ENCODE assay signal across 11 mouse cellular contexts in the genomic region with DNA sequence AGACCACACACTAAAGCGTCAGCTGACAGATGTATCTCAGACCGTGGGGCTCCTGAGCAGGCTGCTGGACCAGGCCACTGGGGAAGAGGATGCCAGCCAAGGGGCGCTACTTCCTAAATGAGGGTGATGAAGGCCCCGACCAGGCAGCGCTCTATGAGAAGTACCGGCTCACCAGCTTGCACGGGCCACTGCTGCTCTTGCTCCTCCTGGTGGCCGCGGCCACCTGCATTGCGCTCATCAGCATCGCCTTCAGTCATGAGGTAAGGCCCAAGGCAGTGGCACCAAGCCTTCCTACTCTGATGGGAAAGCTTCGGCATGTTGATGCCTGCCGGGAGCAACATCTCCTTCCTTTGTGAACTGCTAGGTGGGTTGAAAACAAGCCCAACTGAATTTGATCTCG. TPM values are rescaled to one million over a fixed set of nuclear protein-coding genes. Genes with fewer than 3 reads are reported as not detected.
DNase-seq lines count a peak whose midpoint lies in the region; ATAC-seq and TF ChIP-seq lines count a peak whose summit lies in the region.
"Had no signal": no experiment of that assay in that cellular context is flagged by ENCODE, and none has a peak within 500 bp of the region (broad histone marks: within the 10 kb centered on the region; RNA-seq: fewer than 3 reads in every experiment).

No protein-coding gene starts in this region.

- no peak overlapping the region for H3K27ac ChIP-seq in heart, adult 2 months
- H3K27ac ChIP-seq in lung, embryonic 14.5 days (ENCODE audit: low read depth), result no peak overlapping the region
- H3K27ac ChIP-seq: hindbrain, embryonic 14.5 days; liver, embryonic 13.5 days had no signal

- WGBS in heart, adult 2 months, result 64% methylated on average over 14 of the region's 14 CpGs
- 66% methylated on average over 14 of the region's 14 CpGs for WGBS in lung, embryonic 14.5 days

- intact Hi-C loops in heart, adult 2 months (cut with DNase I), result loop anchor here (5.0 kb wide), 1 partner anchor 34 kb away; the partner anchor contains the start of gene Adcy7

- no peak overlapping the region for H3K4me3 ChIP-seq in heart, adult 2 months
- no peak overlapping the region for H3K4me3 ChIP-seq in lung, embryonic 14.5 days (ENCODE audit: low read depth, low read length)
- H3K4me3 ChIP-seq: liver, embryonic 13.5 days; myocyte had no signal

- H3K9ac ChIP-seq in heart, adult 2 months (ENCODE audit: low read depth, low read length), result no peak overlapping the region
- no peak overlapping the region for H3K9ac ChIP-seq in lung, embryonic 14.5 days
- H3K9ac ChIP-seq: hindbrain, embryonic 14.5 days; liver, embryonic 13.5 days had no signal

- H3K79me2 ChIP-seq in heart, adult 2 months (replicated peaks; ENCODE audit: control insufficient read depth, insufficient read depth, low read length), result no peaks in the 10 kb centered on the region

- no peak for TF ChIP-seq POLR2A in heart, adult 2 months (IDR thresholded peaks at IDR 0.05; ENCODE audit: insufficient read depth, low read depth, low read length)

- DNase-seq in heart, adult 2 months, result no peak
- DNase-seq in heart, adult 18-20 months, result no peak
- DNase-seq in 3T3-L1 (ENCODE audit: low read depth, low spot score), result peak; percentile 33
- DNase-seq in R1 (ENCODE audit: low read depth, low spot score), result peak; percentile 49
- peak; percentile 48 for DNase-seq in lung, embryonic 14.5 days
- no peak for DNase-seq in frontal cortex, postnatal 36 days (ENCODE audit: low spot score in 2 of 2)
- no peak for DNase-seq in spleen, adult 18-20 months
- no peak for DNase-seq in adipocyte (ENCODE audit: low spot score)
- DNase-seq: liver, embryonic 13.5 days had no signal

- 0 out of 2 replicates have a peak, but pooled peaks cover 1% of the 10 kb centered on the region for H3K4me1 ChIP-seq in heart, adult 2 months (ENCODE audit: control insufficient read depth, insufficient read depth, low read length)
- H3K4me1 ChIP-seq in lung, embryonic 14.5 days (ENCODE audit: insufficient read depth), result no peaks in the 10 kb centered on the region

- H3K36me3 ChIP-seq in heart, adult 2 months (ENCODE audit: control insufficient read depth, insufficient read depth, low read length), result no peaks in the 10 kb centered on the region
- H3K36me3 ChIP-seq in lung, embryonic 14.5 days (ENCODE audit: insufficient read depth), result no peaks in the 10 kb centered on the region

- H3K27me3 ChIP-seq in heart, adult 2 months (ENCODE audit: control insufficient read depth, insufficient read depth, low read length), result no peaks in the 10 kb centered on the region
- H3K27me3 ChIP-seq in lung, embryonic 14.5 days (ENCODE audit: insufficient read depth, low read length), result no peaks in the 10 kb centered on the region
- H3K27me3 ChIP-seq: liver, embryonic 13.5 days had no signal

- H3K9me3 ChIP-seq in lung, embryonic 14.5 days (ENCODE audit: low read depth, low read length), result no peaks in the 10 kb centered on the region
- H3K9me3 ChIP-seq: liver, embryonic 13.5 days had no signal

- ATAC-seq in lung, embryonic 14.5 days (ENCODE audit: insufficient read depth), result no peak

- peak; percentile 63 for TF ChIP-seq CTCF in heart, adult 2 months (IDR thresholded peaks at IDR 0.05)
- TF ChIP-seq CTCF in lung, embryonic 14.5 days (IDR thresholded peaks at IDR 0.05; ENCODE audit: low read depth), result peak; percentile 64

- H3K4me2 ChIP-seq in lung, embryonic 14.5 days, result no peak overlapping the region
- H3K4me2 ChIP-seq: hindbrain, embryonic 14.5 days; liver, embryonic 13.5 days had no signal

- TF ChIP-seq EP300 in heart, adult 2 months (IDR thresholded peaks at IDR 0.05; ENCODE audit: insufficient read depth, low read depth, low read length), result no peak

RNA-seq across cellular contexts. Expression of gene Adcy7, which starts 34.3 kb away (rescaled TPM):
- total RNA-seq in heart, adult 2 months (2021), result 1 to 10 TPM; 5.9 to 7.6 TPM
- 10.5 and 11.8 TPM in 2 replicates for polyA plus RNA-seq in heart, adult 2 months (2012; rRNA removed)
- 1 to 10 TPM; 4.6 to 6.4 TPM for total RNA-seq in heart, adult 18-20 months (2021)
- polyA plus RNA-seq in lung, embryonic 14.5 days (2014; fragmentation: Nextera tagmentation; extraction: Ambion mirVana), result 11.3 and 12.4 TPM in 2 replicates

RNA-seq across cellular contexts. Expression of gene Brd7, which starts 55.5 kb away (rescaled TPM):
- total RNA-seq in heart, adult 2 months (2021), result 10 to 100 TPM; 78.9 to 79.0 TPM
- 30.9 and 44.6 TPM in 2 replicates for polyA plus RNA-seq in heart, adult 2 months (2012; rRNA removed)
- total RNA-seq in heart, adult 18-20 months (2021), result 10 to 100 TPM; 70.0 to 74.0 TPM
- 87.3 and 89.6 TPM in 2 replicates for polyA plus RNA-seq in lung, embryonic 14.5 days (2014; fragmentation: Nextera tagmentation; extraction: Ambion mirVana)

Comparison
In these comparisons a context has a peak if more than half of its experiments do, and no peak if none do; other contexts are left out.
1. DNase-seq: peak in 3T3-L1 (single experiment), R1 (single experiment) and lung, embryonic 14.5 days (single experiment); none in heart, adult 2 months (0 of 2), heart, adult 18-20 months (0 of 2), frontal cortex, postnatal 36 days (0 of 2), spleen, adult 18-20 months (0 of 2) and adipocyte (single experiment).